Mouse (Mus musculus) megakaryocyte, embryonic 14.5 days (primary cell): ENCODE measurements around the gene Gm20683.

Experiments
- FLI1 ChIP-seq: IDR thresholded peaks from 2 replicates; pipeline ENCODE4 v1.6.1; 2012; ENCODE audit warnings: low read length, inconsistent platforms, mixed read lengths
- GATA1 ChIP-seq: IDR thresholded peaks from 3 replicates; pipeline ENCODE4 v1.6.1; 2012; ENCODE audit warnings: mixed read lengths, low read length, inconsistent platforms, borderline replicate concordance

DNA sequence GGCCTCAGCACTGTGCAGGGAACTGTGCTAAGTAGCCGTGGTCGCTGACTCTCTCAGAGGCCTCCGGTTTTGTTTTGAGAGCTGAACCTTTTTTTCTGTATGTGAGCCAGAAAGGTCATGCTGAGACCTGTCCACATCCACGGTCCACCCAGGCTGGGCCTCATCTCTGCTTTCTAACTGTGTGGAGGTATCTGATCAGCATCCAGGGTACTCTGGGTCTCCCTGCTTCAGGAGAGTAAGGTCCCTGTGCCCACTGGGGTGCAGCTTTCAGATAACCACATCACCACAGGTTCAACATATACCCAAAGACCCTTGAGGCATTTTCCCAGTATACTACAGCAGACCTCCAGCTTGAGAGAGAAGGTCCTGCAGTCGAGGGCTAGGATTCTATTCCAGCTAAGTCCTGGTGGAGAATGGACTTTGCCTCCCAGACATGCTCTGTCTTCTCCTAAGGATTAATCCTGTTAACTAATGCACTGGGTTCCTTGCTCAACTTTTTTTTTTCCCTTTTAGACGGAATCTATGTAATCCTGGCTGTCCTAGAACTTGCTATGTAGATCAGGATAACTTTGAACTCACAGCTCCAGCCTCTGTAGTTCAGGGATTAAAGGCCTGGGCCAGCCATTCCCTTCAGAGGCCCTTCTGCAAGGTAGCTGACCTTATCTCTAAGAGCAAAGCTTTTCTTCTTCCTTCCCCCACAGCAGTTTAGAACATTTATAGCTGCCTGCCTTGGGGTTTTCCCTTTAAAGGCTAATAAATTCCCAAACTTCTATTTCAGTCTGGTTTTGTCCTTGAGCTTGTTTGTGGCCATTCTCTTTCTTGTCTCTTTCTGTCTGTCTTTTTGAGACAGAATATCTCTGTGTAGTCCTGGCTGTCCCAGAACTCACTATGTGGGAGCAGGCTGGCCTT lies 20.4 kb upstream of the Gm20683 start:
- TF ChIP-seq GATA1 (no peak), FLI1 (no peak)
